Mouse (Mus musculus): ENCODE data around the gene Fgfr2.

Fgfr2 gene

DNA sequence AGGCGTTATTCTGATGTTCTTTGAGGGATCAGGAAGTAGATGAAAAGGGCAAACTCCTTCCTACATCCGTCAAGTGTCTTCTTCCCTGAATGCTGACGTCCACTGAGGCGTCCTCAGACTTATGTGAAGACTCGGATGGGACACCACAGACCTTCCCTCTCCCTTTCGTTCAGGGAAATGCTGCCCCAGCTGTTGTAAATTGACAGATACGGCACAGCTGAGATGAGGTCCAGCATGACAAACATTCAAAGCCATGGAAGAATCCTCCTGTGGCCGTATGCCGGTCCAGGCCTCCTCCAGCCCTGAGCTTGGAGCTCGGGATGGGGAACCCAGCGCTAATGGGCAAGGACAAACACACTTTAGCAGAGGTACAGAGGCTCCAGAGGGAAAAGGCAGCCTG, 373.6 kb downstream of the Fgfr2 start:
- no peak for DNase-seq (ENCODE audit: low read depth)

DNA sequence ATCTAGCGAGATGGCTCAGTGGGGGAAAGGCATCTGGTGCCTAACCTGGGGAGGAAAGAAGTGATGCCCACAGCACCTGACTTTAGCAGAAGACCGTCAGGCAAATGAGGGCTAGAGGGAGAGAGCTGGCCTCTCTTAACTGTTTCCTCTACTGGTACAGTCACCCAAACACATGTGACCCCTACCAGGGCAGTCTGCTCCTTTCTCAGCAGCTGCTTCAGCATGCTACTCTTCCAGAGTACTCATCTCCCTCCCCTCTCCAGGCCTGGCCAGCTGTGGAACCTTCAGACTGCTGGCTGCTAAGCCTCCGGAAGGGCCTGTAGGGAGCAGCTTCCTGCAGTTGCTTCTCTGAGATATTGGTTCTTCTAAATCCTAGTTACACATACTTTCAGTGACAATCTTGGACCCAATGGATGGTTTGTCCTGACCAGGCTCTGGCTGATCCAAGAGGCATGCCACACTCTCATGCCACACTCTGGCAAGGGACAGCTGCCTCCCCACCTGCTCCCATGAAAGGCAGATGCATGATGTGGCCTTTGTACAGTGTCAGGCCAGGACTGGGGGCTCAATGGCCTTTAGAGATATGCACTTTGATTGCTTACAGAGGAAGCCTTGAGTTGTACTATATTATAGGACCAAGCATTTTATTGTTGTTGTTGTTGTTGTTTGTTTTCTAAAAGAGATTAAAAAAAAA, 374.9 kb downstream of the Fgfr2 start:
- no peak for DNase-seq (ENCODE audit: low read depth)

DNA sequence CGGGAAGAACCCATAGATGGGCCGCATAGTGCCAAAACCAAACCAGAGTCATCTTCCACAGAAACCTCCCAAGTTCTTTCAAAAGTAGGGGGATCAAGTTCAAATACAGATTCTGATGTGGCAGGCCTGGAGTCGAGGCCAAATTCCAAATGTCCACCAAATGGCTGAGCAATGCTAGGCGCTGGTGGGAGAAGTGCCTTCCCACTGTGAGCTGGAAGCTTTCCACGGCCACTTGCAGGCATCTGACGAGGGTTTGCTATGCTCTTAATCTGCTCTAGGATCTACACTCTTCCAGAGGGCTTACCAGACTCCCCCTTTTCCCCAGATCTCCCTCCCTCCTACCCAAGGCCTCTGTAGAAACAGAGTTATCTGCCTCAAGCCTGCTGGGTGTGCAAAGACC, 376.1 kb downstream of the Fgfr2 start:
- no peak for DNase-seq (ENCODE audit: low read depth)

DNA sequence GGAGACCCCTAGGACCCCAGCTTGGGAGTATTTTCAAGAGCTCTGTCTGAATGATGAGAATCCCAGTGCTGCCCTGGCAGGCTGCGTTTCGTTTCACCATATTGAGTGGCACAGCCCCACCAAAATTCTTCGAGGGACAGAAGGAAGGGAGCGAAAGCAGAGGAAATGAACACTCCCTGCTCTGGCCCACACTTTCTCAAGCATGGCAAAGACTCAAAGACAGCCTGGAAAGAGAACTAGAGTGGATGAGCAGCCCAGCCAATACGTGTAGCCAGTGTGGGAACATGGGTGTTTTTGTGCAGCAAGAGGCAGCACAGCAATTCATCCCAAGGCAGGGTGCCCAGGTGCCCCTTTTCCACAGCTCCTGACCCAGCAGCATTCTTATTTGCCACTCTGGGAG, 380.2 kb downstream of the Fgfr2 start:
- DNase-seq (ENCODE audit: low read depth) = no peak

DNA sequence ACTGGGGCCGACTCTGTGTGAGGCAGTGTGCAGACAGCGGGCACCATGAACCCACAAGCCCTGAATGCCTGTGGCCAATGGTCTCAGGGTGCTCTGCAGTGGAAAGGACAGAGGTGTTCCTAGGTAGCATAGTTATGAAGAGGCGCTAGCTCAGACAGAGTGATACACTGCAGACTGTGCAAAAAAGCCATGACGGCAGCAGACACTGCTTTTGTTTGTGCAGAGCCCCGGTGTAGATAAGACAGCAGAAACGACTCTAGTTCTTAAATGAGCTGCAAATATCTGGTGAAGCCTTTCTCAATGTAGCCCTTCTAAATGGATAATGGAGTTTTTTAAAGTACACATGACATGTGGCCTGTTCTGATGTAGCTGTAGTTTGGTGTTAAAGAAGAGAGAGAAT, 383.3 kb downstream of the Fgfr2 start:
- DNase-seq (ENCODE audit: low read depth) = no peak

DNA sequence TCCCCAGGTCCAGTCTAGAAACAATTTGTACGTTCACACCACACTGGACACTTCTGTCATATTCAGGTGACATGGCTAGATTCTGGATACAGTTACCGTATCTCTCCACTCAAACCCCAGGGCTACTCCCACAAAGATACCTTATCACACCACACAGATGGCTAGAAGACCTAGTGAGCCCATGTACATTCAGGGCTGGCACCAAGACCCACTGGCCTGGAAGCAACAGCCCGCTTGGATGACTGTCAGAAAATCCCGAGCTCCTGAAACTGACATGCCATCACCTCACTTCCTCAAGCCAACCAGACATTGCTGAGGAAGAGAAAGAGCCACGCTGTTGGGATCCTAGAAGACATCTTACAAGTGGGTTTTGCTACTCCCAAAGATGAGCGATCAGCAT, 384.3 kb downstream of the Fgfr2 start:
- no peak for DNase-seq (ENCODE audit: low read depth)

DNA sequence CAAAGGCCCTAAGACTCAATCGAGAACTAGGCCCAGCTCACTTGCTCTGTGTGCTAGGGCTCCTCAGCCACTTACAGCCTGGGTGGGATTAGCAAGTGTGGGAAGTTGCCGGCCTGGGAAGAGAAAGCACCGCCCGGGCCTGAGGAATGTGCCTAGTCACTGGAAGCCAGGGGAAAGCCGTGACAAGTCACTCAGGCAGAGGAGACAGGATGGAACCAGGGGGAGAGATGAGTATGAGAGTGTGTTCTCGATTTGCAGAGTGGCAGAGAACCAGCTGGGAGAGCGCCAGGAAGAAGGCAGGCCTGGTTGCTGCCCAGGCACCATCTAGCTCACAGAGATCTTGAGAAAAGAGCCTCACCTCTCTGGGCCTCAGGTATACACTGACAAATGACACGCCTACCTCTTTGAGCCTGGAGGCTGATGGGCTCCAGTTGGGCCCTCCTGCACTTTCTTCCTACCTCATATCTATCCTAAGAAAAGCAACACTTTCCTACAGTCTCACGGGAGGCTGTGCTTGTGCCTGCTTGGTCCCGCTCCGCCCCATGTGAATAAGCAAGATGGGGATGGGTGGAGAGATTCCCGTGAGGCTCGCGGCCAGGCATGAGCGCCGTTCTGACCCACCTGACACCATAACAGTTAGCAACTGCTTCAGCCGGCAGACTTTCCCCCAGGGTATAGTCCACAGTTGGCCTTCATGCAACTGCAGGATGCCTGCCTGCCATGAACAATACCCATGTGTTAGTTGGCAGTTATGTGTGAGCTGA, 386.9 kb downstream of the Fgfr2 start:
- DNase-seq (ENCODE audit: low read depth) = no peak

DNA sequence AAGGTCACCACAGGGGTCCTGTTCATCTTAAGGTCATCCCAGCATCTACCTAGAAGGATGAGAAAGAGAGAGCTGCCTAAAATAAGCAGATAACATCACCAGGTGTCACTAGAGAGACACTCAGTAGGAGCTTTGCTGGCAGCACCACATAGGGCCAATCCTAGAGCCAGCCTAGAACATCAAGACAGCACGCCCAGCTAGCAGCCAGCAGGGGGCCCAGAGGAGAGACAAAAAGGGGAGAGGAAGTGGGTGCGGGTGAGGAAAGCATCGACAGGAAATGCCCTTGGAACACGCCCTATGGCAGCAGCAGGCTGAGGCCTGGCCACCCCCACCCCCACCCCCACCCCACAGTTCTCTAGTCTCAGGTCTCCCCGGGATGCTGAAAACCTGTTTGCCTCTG, 388.0 kb downstream of the Fgfr2 start:
- peak; percentile 91 for DNase-seq (ENCODE audit: low read depth)

DNA sequence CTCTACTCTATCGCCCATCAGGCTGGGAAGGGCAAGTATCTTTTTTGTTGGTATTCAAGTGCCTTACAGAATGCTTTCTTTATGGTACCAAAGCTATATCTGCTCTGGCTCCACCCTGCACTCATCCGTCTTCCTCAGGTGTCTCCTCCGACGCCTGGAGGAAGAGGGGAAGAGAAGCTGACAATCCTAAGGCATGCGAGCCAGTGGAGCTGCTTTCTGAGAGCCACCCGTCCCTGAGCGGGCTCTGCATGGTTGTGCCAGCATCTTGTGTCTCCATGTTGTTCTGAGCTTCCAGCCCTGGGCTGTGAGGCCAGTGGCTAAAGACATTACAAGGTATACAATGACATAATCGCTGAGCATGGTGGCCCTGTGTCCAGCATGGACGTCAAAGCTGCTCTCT, 388.9 kb downstream of the Fgfr2 start:
- DNase-seq (ENCODE audit: low read depth) = no peak

DNA sequence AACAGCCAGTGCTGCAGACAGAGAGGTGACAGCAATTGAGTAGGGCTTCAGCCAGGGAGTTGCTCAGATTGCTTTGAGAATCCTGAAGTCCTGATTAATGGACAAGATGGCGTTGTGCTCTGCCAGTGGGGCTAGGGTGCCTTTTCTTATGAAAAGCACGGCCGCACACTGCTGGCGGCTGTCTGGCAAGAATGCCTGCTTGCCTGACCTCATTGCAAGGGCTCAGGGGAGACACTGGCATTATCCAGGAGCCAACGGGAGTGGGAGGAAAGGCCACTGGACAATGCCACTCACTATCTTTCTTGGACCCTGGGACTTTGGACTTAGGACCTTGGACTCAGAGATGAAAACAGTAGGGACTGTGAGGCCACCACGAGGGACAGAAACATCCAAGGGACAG, 389.6 kb downstream of the Fgfr2 start:
- no peak for DNase-seq (ENCODE audit: low read depth)

DNA sequence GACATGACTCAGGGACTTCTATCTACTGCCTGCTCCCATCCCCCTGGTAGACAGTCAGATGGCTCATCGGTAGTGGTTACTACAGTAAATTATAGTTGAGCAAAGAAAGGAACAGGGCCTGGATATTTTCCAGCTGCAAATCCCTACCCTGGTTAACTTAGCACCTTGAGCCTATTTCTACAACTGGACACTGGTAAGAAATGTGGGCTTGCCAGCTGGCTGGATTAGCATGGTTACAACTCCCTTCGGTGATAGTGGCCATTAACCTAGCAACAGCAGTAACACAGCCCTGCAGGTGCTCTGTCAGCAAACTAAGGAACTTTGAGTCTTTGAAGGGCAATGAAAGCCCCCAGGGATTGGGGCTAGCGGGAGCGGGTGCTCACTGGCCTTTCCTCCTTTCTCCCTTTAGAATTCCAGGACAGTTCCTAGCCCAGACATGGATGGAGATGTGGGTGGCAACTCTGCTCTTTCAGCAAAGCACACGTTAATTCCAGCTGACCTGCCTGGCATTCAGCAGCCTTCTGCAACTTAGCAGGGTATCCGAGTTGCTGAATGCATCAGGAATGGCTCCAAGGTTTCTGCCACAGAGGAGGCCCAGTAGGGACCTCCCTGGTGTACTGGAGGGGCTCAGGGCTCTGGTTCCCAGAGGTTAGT, 390.9 kb downstream of the Fgfr2 start:
- no peak for DNase-seq (ENCODE audit: low read depth)

DNA sequence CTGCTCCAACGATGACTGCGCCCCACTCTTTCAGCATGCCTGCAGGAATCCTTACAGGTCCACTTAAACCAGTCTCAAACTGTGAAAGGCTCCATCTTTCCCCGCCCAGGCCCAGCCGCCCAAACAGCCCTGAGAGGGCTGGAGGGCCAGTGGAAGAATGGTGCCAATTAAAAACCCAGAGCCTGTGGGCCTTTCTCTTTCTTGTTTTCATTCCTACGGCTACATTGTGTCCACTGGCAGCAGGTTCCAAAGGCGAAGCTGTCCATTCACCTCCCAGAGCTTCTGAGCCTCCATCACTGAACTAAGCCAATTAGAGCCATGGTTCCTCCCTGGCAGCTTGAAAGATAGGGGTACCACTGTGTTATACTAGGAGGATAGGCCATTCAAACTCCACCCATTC, 391.6 kb downstream of the Fgfr2 start:
- DNase-seq (ENCODE audit: low read depth) = no peak

DNA sequence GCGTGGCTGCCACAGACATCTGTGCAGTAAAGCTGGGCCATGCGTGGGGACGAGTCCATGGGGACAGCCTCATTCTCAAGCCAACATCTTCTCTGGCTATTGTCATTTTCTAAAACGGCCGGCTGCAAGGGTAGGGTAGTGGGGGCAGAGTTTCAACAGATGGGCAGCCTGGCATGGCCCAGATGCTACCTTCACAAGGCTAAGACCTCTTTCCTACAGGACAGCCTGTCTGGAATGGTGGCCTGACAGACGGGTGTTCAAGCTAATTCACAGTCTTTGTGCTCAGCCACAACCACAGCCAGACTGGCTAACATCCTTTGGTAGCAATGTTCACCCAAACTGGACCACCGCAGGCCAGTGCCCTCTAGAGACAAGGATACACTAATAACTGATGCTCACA, 392.6 kb downstream of the Fgfr2 start:
- no peak for DNase-seq (ENCODE audit: low read depth)

DNA sequence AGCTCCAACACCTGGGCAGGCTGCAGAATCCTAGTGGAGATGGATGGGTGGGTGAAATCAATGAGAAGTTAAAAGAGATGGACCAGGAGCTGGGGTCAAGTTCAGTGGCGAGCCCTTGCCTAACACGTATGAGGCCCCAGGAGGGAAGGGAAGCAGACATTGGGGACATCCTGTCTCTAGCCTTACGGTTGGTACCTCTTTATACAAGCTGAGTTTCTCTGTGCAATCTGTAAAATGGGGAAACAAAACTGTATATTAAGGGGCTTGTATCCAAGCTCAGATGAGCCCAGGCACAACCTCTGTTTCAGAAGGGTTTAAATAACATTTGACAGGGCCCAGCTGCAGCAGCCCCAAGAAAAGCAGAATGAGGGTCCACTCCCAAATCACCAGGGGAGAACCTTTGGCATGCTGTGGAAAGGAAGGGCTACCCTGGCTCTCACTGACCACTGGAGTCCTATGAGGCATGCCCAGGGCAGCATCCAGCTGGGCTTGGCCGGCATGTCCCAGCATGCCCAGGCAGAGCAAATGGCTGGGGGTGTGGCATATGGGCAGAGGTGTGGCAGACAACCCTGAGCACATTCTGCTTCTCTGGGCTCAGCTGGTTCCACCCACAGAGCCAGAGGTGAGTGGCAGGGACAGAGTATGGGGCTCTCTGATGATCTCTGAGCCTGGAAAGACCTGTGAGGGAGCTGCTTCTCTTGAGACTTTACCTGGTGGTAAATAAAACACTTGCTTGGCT, 393.9 kb downstream of the Fgfr2 start:
- peak; percentile 65 for DNase-seq (ENCODE audit: low read depth)

DNA sequence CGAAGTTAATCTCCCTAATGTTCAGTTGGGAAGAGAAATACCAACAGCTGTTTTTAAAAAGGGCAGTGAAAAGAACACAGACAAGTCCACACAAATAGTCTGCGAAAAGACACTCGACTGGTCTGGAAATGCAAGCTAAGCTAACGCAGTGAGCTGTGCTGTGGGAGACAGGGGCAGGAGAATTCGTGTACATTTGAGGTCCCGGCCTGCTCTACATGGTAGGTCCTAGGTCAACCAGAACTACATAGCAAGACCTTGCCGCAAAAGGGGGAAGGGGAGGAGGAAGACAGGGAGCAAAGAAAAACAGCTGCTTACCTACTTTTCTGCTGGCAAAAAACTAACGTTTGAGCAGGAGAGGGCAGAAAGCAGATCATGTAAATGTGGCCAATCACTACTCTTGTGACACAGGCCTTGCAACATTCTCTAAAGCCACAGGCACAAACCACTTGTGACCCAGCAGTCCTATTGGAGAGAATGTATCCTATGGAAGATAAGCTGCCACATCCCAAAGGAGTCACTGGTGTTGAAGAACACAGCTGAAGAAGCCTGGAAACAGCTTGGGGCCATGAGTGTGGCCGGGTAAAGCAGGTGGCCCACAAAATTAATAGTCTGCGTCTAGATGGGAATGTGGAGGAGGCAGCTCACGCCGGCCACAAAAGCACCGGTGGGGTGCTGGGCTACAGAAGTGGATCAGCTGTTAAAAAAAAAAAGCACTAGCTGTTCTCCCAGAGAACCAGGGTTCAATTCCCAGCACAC, 396.9 kb downstream of the Fgfr2 start:
- DNase-seq (ENCODE audit: low read depth) = peak; percentile 66

DNA sequence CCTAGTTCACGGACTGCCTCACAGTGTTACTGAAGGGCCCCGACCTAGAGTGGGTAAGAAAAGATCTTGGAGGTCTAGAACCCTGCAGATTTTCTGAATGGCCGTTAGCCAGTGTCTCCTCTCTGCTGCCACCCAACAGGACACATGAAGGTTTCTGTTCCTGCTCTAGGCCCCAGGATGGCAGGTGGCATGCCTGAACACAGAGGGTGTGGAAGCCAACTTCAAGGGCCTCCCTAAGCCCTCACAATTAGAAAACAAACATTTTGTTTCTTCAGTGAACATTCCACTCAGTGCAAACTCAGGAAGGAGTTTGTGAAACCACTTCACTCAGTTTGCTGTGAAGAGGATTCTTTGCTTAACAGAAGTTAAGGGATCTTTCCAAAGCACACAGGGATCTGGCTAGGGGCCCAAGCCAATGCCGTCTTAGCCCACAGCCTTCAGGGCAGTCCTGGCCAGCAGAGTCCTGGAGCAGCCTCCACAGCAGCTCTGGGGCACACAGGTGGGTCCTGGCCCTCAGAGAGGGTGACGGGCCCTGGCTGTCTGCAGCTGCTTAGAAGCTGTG, 398.6 kb downstream of the Fgfr2 start:
- no peak for DNase-seq (ENCODE audit: low read depth)

DNA sequence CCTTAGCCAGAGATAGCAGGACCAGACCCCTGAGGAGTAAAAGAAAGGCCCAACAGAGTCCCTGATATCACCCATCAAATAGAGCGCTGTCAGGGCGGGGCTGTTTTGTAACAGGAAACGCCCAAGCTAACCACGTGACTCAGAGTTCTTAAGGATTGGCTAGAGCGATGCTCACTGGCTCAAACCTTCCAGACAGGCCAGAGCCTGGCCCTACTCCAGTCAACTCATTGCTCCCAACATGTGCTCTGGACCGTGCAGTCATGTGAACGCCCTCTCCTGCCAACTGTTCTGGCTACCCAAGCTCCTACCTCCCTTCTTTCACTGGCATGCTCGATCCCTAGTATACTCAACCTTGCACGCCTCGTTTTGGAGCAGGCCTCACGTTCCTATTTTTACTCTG, 399.2 kb downstream of the Fgfr2 start:
- DNase-seq (ENCODE audit: low read depth) = peak; percentile 70

DNA sequence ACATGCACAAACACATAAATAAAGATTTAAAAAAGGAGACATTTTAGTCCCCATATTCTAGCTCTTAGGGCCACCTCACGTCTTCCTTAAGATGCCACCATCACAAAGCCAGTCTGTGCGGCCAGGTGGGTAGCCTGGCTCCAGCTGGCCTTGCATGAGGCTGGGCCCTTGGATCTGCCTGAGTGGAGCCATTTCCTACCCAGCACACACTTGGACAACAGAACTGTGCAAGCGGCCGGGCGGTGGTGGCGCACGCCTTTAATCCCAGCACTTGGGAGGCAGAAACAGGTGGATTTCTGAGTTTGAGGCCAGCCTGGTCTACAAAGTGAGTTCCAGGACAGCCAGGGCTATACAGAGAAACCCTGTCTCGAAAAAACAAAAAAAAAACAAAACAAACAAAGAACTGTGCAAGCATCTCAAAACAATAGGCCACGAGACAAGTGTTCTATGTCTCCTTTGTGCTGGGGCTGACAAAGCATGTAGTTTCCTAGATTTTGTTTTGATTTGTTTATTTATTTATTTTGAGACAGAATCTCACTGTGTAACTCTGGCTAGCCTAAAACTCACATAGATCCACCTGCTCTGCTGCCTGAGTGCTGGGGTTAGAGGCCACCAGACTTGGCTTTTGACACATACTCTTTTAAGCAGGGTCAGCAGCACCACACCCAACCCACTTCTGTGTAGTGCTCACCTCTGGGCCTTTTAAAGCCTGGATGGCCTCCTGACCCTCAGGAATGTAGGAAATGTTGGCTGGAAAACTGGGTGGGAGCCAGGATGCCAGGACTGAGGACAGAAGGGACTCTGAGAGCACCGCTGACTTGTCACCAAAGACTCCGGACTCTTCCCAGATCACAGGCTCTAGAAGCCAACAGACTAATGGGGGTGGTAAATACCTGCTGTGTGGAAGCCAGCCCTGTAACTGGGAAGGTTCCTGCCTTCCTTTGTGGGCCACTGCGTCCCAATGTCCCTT, 400.5 kb downstream of the Fgfr2 start:
- no peak for DNase-seq (ENCODE audit: low read depth)

DNA sequence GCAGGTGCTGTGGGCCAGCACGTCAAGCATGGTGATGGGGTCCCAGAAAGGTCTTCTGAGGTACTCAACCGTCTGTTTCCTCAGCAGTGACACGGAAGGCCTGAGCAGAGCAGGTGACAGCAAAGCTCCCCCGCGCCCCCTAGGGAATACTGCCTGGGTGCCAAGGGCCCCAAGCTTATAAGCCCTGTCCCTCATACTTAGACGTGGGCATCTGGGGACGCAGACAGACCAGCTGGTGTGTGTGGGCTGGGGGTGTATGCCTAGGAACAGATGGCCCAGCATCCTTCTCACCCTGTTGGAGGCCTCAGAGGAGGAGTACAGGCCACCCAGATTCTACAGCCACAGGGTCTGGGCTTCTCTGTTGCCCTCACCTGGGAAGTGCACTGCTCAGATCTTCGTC, 402.6 kb downstream of the Fgfr2 start:
- DNase-seq (ENCODE audit: low read depth) = no peak

DNA sequence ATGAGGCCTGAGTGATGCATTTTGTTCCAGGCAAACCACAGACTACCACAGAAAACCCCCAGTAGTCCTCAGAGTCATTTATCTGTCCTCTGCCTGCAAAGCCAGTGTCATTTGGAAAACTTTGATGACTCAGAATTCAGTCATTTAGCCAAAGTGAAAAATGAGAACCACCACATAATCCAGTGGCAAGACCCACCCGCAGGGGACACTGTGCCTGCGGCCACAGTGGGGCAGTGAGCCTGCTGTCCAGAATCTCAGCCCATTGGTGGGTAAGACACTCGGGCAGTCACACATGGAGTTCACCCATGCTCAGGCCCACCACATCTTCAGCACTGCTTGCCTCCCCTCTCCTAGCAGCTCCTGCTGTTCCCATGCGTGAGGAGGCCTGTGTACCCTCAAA, 403.6 kb downstream of the Fgfr2 start:
- DNase-seq (ENCODE audit: low read depth) = peak; percentile 84

Measured in 416B (cell line).